Mouse (Mus musculus) liver, postnatal 0 days (tissue): ENCODE results near the gene Macrod1. TPM values are rescaled to one million over a fixed set of nuclear protein-coding genes. Genes with fewer than 3 reads are reported as not detected.

Source experiments
- ATAC-seq: fragments of 200-750 bp; cut with Nextera tagmentation; 2 replicates; pipeline ENCODE4 v1.8.0; 2017; ENCODE audit warnings: mild to moderate bottlenecking, moderate library complexity
- DNase-seq: peaks from one replicate; pipeline ENCODE4 v3.0.0-alpha.2; 2016
- H3K27ac ChIP-seq: fragments of 300-500 bp; sonication (generic); 2 replicates; pipeline ENCODE4 v1.5.1; 2014; ENCODE audit warnings: antibody characterized with exemption, moderate library complexity, mild to moderate bottlenecking, low read depth
- H3K27me3 ChIP-seq: fragments of 300-500 bp; sonication (generic); 2 replicates; pipeline ENCODE4 v1.6.1; 2014; ENCODE audit warnings: low read length, control low read depth, mixed read lengths; ENCODE audit not compliant: insufficient read depth
- H3K36me3 ChIP-seq: fragments of 300-500 bp; sonication (generic); replicated peaks from 2 replicates; pipeline ENCODE4 v1.6.1; 2014; ENCODE audit warnings: mild to moderate bottlenecking, control low read depth, low read length, moderate library complexity, mixed read lengths; ENCODE audit not compliant: insufficient read depth
- H3K4me1 ChIP-seq: fragments of 300-500 bp; sonication (generic); 2 replicates; pipeline ENCODE4 v1.6.1; 2014; ENCODE audit warnings: antibody characterized with exemption, mild to moderate bottlenecking, control low read depth; ENCODE audit not compliant: insufficient read depth
- H3K4me2 ChIP-seq: fragments of 300-500 bp; sonication (generic); 2 replicates; pipeline ENCODE4 v1.6.1; 2014; ENCODE audit warnings: low read depth, mild to moderate bottlenecking, low read length, moderate library complexity, mixed read lengths
- H3K4me3 ChIP-seq: fragments of 300-500 bp; sonication (generic); 2 replicates; pipeline ENCODE4 v1.5.1; 2014; ENCODE audit warnings: low read depth, low read length
- H3K9ac ChIP-seq: fragments of 300-500 bp; sonication (generic); replicated peaks from 2 replicates; pipeline ENCODE4 v1.6.1; 2014; ENCODE audit warnings: mild to moderate bottlenecking, moderate library complexity
- H3K9me3 ChIP-seq: fragments of 300-500 bp; sonication (generic); 2 replicates; pipeline ENCODE4 v1.6.1; 2016; ENCODE audit warnings: mild to moderate bottlenecking, control low read depth, low read length, mixed read lengths
- CTCF ChIP-seq: sonication (generic); IDR thresholded peaks from 2 replicates; pipeline ENCODE4 v1.5.1; 2016; ENCODE audit warnings: antibody characterized with exemption, low read depth
- EP300 ChIP-seq: IDR thresholded peaks from 2 replicates; pipeline ENCODE4 v1.6.1; 2016; ENCODE audit warnings: antibody characterized with exemption, low read depth, mild to moderate bottlenecking
- WGBS: fragments of 180-500 bp; shearing (Covaris S2); extraction: QIAGEN DNeasy Blood & Tissue Kit; methylation state at CpG from one replicate; pipeline ENCODE4 v1.1.7; 2014; ENCODE audit not compliant: insufficient replicate concordance; 5-methylcytosine and 5-hydroxymethylcytosine counted together
- polyA plus RNA-seq: library from polyadenylated mRNA; unstranded; fragments of >200 nt; fragmentation: Nextera tagmentation; extraction: Ambion mirVana; gene quantifications from 2 replicates; pipeline ENCODE4 v1.2.1, GENCODE M21; 2015

Macrod1 gene
- polyA plus RNA-seq, 1 experiment from 2014 or later: 11.7 TPM

- Histone ChIP-seq H3K9me3 (no peaks in the 10 kb centered on the region), H3K4me1 (peaks cover 2% of the 10 kb centered on the region; the same call in 1 of the 2 replicates), H3K4me3 (no peak overlapping the region), H3K27me3 (no peaks in the 10 kb centered on the region), H3K9ac (no peak overlapping the region), H3K4me2 (no peak overlapping the region), H3K27ac (no peak overlapping the region), H3K36me3 (no peaks in the 10 kb centered on the region)
- no peak for TF ChIP-seq CTCF
- TF ChIP-seq EP300: no peak
- WGBS: 80% methylated on average over 6 of the region's 6 CpGs
- ATAC-seq (no peak), DNase-seq (no peak)
Measured at GRCm38 (mm10) chr19:7155196-7155595, 98.6 kb downstream of the Macrod1 start.

DNA sequence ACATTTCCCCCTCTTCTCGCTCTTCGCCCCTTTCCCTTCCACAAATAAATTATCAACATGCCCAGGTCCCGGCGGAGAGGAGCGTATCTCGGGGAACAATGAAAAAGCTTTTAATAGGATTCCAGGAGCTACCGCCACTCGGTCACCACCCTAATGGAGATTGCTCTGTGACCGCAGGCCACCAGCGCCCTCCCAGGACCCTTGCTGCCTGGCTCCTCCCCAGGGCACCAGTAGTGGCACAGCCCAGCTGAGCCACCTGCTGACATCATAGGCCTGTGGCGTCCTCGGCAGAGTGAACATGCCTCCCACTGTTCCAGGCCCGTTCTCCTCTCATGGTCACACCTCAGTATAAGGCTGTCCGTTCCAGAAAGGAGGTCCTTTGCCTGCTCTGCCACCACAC lies 101.1 kb downstream of the Macrod1 start:
- 60% methylated on average over 14 of the region's 14 CpGs for WGBS
- H3K4me3 ChIP-seq: no peak overlapping the region
- no peak overlapping the region for H3K27ac ChIP-seq
- DNase-seq (no peak), ATAC-seq (no peak)
- no peak overlapping the region for H3K9ac ChIP-seq
- H3K4me1 ChIP-seq: peaks cover 3% of the 10 kb centered on the region; the same call in 1 of the 2 replicates
- H3K4me2 ChIP-seq: no peak overlapping the region
- no peaks in the 10 kb centered on the region for H3K9me3 ChIP-seq
- TF ChIP-seq EP300 (no peak), CTCF (no peak)
- H3K36me3 ChIP-seq: no peaks in the 10 kb centered on the region
- 0 out of 2 replicates have a peak, but pooled peaks cover under 1% of the 10 kb centered on the region for H3K27me3 ChIP-seq

- Histone ChIP-seq H3K36me3 (no peaks in the 10 kb centered on the region), H3K4me3 (no peak overlapping the region), H3K27ac (no peak overlapping the region), H3K9me3 (no peaks in the 10 kb centered on the region), H3K4me2 (no peak overlapping the region), H3K27me3 (peaks cover 27% of the 10 kb centered on the region), H3K4me1 (peaks cover 8% of the 10 kb centered on the region), H3K9ac (no peak overlapping the region)
- peak; percentile 40 for DNase-seq
- TF ChIP-seq EP300 (no peak), CTCF (peak; percentile 80)
- 16% methylated on average over 14 of the region's 14 CpGs for WGBS
- no peak for ATAC-seq
Measured at GRCm38 (mm10) chr19:7160151-7160906, 103.7 kb downstream of the Macrod1 start.

DNA sequence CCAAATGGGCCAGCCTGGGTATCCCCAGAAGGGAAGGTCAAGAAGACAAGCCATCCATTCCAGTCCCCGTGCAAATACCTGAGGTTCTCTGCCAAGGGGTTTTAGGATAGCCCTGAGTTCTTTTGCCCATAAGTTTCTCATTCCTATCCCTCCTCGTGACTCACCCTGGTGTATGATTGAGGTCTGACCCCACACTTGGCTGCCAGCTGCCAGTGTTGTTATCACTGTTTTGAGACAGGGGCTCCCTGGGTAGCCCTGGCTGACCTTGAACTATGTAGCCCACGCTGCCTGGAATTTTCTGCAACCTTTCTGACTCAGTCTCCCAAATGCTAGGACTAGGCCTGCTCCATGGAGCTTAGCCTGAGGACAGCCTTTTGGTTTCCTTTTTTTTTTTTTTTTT lies 104.5 kb downstream of the Macrod1 start:
- Histone ChIP-seq H3K9ac (no peak overlapping the region), H3K36me3 (no peaks in the 10 kb centered on the region), H3K27ac (no peak overlapping the region), H3K4me1 (peaks cover 13% of the 10 kb centered on the region), H3K9me3 (no peaks in the 10 kb centered on the region), H3K4me2 (no peak overlapping the region), H3K27me3 (peaks cover 31% of the 10 kb centered on the region), H3K4me3 (no peak overlapping the region)
- WGBS: 69% methylated on average over 3 of the region's 3 CpGs
- TF ChIP-seq EP300 (no peak), CTCF (no peak)
- no peak for ATAC-seq
- DNase-seq: no peak

DNA sequence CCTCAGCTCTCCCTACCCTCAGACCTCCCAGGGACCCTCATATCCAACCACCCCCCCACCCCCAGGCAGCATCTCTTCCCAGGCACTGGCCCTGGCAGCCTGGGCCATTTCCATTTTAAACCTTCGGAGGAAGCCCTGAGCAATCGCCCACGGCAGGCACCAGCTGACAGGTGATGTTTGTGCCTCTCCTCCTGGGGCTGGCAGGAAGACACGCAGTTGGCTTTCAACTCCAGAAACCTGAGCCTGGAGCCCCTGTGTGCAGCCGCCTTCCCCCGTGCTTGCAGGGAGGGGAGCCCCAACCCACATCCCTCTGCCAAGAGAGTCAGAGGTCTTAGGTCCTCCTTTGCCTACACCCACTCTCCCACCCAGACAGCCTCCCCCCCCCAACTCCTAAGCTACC lies 107.6 kb downstream of the Macrod1 start:
- ATAC-seq: no peak
- no peak overlapping the region for H3K27ac ChIP-seq
- WGBS: 11% methylated on average over 6 of the region's 6 CpGs
- H3K27me3 ChIP-seq: peaks cover 49% of the 10 kb centered on the region
- no peaks in the 10 kb centered on the region for H3K36me3 ChIP-seq
- H3K9me3 ChIP-seq: no peaks in the 10 kb centered on the region
- H3K9ac ChIP-seq: no peak overlapping the region
- no peak overlapping the region for H3K4me3 ChIP-seq
- no peak for DNase-seq
- peaks cover 13% of the 10 kb centered on the region for H3K4me1 ChIP-seq
- H3K4me2 ChIP-seq: peak overlapping the region; percentile 79; the same call in 1 of the 2 replicates
- TF ChIP-seq CTCF (no peak), EP300 (no peak)

DNA sequence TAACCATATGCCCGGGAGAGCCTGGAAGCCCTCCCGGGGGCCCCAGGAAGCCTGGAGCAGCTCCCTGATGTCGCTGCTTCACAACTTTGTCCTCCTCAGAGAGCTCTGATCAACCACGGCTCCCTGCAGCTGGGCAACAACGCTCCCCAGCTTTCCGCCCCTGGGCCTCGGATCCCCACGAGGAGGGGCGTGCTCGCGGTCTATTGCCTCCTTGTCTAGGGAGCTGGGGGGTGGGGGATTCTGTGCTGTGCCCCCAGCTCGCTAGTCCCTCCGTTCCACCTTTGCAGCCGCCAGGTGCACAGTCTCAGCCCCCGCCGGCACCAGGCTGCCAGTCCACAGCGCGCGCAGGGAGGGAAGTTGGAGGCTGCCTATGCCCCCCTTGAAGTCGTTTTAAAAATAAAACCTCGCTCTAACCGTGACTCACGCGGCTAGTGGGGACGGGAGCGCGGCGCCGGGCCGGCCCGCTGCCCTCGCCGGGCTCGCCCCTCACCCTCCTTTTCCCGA lies 108.3 kb downstream of the Macrod1 start:
- peak overlapping the region; percentile 79 for H3K4me2 ChIP-seq
- H3K4me3 ChIP-seq: peak overlapping the region; percentile 53
- 1% methylated on average over 35 of the region's 35 CpGs for WGBS
- no peaks in the 10 kb centered on the region for H3K36me3 ChIP-seq
- DNase-seq (no peak), ATAC-seq (0 out of 2 replicates have a peak, but pooled peaks have one; percentile 23)
- H3K9ac ChIP-seq: peak overlapping the region; percentile 22; the same call in 1 of the 2 replicates
- TF ChIP-seq EP300: no peak
- TF ChIP-seq CTCF: no peak
- H3K9me3 ChIP-seq: no peaks in the 10 kb centered on the region
- no peak overlapping the region for H3K27ac ChIP-seq
- peaks cover 49% of the 10 kb centered on the region for H3K27me3 ChIP-seq
- H3K4me1 ChIP-seq: peaks cover 13% of the 10 kb centered on the region
